Mouse (Mus musculus) cortical plate, adult 2 months (tissue): ENCODE data around the gene Hist4h4.

ENCODE experiments used
- CTCF ChIP-seq: fragments of 200-500 bp; IDR thresholded peaks from 2 replicates; pipeline ENCODE4 v1.5.1; 2011; ENCODE audit warnings: mild to moderate bottlenecking, control low read depth, low read length; ENCODE audit not compliant: insufficient read depth; ENCODE audit errors: extremely low read depth
- POLR2A ChIP-seq: fragments of 200-500 bp; IDR thresholded peaks from 2 replicates; pipeline ENCODE4 v1.6.1; 2011; ENCODE audit warnings: mild to moderate bottlenecking, low read length, control low read depth; ENCODE audit not compliant: insufficient read depth; ENCODE audit errors: extremely low read depth

GRCm38 (mm10) chr6:136763912-136764311, 40.3 kb downstream of the Hist4h4 start:
- no peak for TF ChIP-seq CTCF
- TF ChIP-seq POLR2A: no peak
